Mouse (Mus musculus) kidney, embryonic 16.5 days (tissue): Measurements from ENCODE around the gene Anapc11. TPM values are rescaled to one million over a fixed set of nuclear protein-coding genes. Genes with fewer than 3 reads are reported as not detected.

ENCODE experiments used
- ATAC-seq: fragments of 200-750 bp; cut with Nextera tagmentation; 2 replicates; pipeline ENCODE4 v1.8.0; 2017; ENCODE audit warnings: moderate TSS enrichment; ENCODE audit not compliant: low FRiP score, low TSS enrichment
- H3K27ac ChIP-seq: fragments of 300-500 bp; sonication (generic); 2 replicates; pipeline ENCODE4 v1.5.1; 2014; ENCODE audit warnings: low read length
- H3K27me3 ChIP-seq: fragments of 300-500 bp; sonication (generic); 2 replicates; pipeline ENCODE4 v1.6.1; 2014; ENCODE audit warnings: low read length, control low read depth, mixed read lengths; ENCODE audit not compliant: insufficient read depth
- H3K36me3 ChIP-seq: fragments of 300-500 bp; sonication (generic); 2 replicates; pipeline ENCODE4 v1.6.1; 2014; ENCODE audit warnings: low read length, control low read depth, mixed read lengths; ENCODE audit not compliant: insufficient read depth
- H3K4me1 ChIP-seq: fragments of 300-500 bp; sonication (generic); 2 replicates; pipeline ENCODE4 v1.6.1; 2014; ENCODE audit warnings: low read length, control low read depth, mixed read lengths; ENCODE audit not compliant: insufficient read depth
- H3K4me2 ChIP-seq: fragments of 300-500 bp; sonication (generic); replicated peaks from 2 replicates; pipeline ENCODE4 v1.6.1; 2014; ENCODE audit warnings: low read depth, low read length
- H3K4me3 ChIP-seq: fragments of 300-500 bp; sonication (generic); 2 replicates; pipeline ENCODE4 v1.5.1; 2014; ENCODE audit warnings: mild to moderate bottlenecking, low read length
- H3K9ac ChIP-seq: fragments of 300-500 bp; sonication (generic); replicated peaks from 2 replicates; pipeline ENCODE4 v1.6.1; 2014; ENCODE audit warnings: low read length
- H3K9me3 ChIP-seq: fragments of 300-500 bp; sonication (generic); 2 replicates; pipeline ENCODE4 v1.6.1; 2016; ENCODE audit warnings: low read length, control low read depth
- WGBS: fragments of 180-500 bp; shearing (Covaris S2); extraction: QIAGEN DNeasy Blood & Tissue Kit; methylation state at CpG from one replicate; pipeline ENCODE4 v1.1.7; 2014; 5-methylcytosine and 5-hydroxymethylcytosine counted together
- polyA plus RNA-seq: library from polyadenylated mRNA; unstranded; fragments of >200 nt; fragmentation: Nextera tagmentation; extraction: Ambion mirVana; gene quantifications from 2 replicates; pipeline ENCODE4 v1.2.1, GENCODE M21; 2015

Gene Anapc11
- polyA plus RNA-seq, 1 experiment from 2014 or later, result 195 TPM

DNA sequence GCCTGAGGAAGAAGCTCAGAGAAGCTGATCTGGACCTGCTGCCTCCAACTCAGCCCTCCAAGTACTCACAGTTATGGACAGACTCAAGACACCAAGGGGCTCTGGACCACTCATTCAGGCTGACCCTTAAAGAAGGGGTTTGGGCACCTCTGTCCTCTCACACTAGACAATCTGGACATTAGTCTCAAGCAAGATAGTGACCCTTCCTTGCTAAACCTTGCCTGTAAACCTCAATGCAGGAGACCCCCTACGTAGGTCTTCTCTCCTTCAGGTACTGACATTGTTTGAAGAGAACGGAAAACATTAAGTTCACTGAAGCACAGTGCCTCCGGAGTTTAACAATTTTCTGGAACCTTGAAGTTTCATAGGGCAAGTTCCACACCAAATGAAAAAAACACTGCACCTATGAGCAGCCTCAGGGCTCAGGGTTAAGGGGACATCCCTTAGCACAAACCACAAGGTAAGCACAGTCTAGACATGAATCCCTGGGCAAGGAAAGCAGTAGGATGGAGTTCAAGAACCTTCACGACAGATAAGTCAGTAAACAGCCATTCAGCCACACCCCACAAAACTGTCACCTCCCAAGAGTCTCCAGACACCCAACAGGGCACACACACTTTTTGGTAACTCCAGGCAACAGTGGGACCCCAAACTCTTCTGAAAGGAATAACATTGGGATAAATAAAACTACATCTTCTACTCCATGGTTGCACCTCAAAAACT, 33.7 kb downstream of the Anapc11 start:
- no peaks in the 10 kb centered on the region for H3K9me3 ChIP-seq
- peaks cover 17% of the 10 kb centered on the region for H3K36me3 ChIP-seq
- peak overlapping the region; percentile 94 for H3K9ac ChIP-seq
- 36% methylated on average over 4 of the region's 4 CpGs for WGBS
- peaks cover 39% of the 10 kb centered on the region for H3K4me1 ChIP-seq
- H3K4me2 ChIP-seq, result peak overlapping the region; percentile 84
- ATAC-seq, result no peak
- H3K27ac ChIP-seq, result peak overlapping the region; percentile 91
- H3K27me3 ChIP-seq, result no peaks in the 10 kb centered on the region
- H3K4me3 ChIP-seq, result peak overlapping the region; percentile 90

- Histone ChIP-seq H3K27ac (peak overlapping the region; percentile 91), H3K4me1 (peaks cover 39% of the 10 kb centered on the region), H3K4me2 (peak overlapping the region; percentile 84), H3K36me3 (peaks cover 11% of the 10 kb centered on the region), H3K4me3 (peak overlapping the region; percentile 90), H3K27me3 (no peaks in the 10 kb centered on the region), H3K9me3 (no peaks in the 10 kb centered on the region), H3K9ac (peak overlapping the region; percentile 94)
- ATAC-seq, result peak; percentile 83
- WGBS, result under 1% methylated on average over 66 of the region's 116 CpGs
Measured at GRCm38 (mm10) chr11:120632559-120633519, 34.6 kb downstream of the Anapc11 start.

DNA sequence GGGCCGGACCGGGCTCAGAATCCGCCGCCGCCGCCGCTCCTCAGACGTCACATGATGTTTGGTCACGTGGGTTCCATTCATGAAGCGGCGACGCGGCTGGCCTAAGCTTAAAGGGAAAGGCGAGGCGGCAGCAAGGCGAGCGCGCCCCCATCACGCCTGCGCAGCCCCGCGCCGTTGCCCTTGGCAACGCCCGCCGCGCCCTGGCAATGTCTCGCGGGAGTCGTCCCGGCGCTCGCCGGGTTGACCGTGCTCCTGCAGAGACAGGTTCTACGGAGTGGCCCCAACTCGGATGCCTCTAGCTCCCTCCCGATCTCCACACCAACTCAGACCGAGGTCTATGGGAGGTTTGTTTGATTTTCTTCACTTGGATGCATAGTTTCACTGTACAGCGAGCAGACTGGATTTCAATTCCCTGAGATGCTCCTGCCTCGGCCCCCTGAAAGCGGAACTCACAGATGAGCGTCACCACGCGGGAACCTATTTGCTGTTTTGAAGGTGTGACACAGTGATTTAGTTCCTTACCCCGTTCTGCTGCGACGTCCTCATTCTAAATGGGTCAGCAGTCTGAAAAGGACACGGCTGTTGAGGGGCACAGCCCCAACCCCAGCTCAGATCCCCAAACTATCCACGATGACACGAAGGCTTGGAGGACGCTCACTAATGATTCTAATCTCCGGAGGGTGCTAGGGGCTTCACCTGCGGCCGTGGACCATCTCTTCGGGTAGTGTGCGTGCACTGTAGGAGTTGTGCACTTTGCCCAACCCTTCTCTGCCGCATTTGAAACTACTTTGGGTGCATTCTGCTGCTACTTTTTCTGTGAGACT, 35.5 kb downstream of the Anapc11 start, which contains the start of gene Mafg:
Gene Mafg (minus strand): TSS at position 81 of the 824 bp plus-strand sequence.
- peaks cover 39% of the 10 kb centered on the region for H3K4me1 ChIP-seq
- peak within 1 kb of the TSS; percentile 84 for H3K4me2 ChIP-seq
- 10% methylated on average over 57 of the region's 58 CpGs for WGBS
- peak within 1 kb of the TSS; percentile 94 for H3K9ac ChIP-seq
- peak within 1 kb of the TSS; percentile 90 for H3K4me3 ChIP-seq
- H3K27me3 ChIP-seq, result no peaks in the 10 kb centered on the region
- peak within 1 kb of the TSS; percentile 91 for H3K27ac ChIP-seq
- ATAC-seq, result peak; percentile 89
- no peaks in the 10 kb centered on the region for H3K9me3 ChIP-seq
- H3K36me3 ChIP-seq, result peaks cover 8% of the 10 kb centered on the region

GRCm38 (mm10) chr11:120634810-120635209, 36.6 kb downstream of the Anapc11 start:
- WGBS, result 82% methylated on average over 5 of the region's 5 CpGs
- Histone ChIP-seq H3K36me3 (no peaks in the 10 kb centered on the region), H3K27me3 (no peaks in the 10 kb centered on the region), H3K9me3 (no peaks in the 10 kb centered on the region), H3K4me2 (no peak overlapping the region), H3K4me3 (no peak overlapping the region), H3K9ac (no peak overlapping the region), H3K27ac (no peak overlapping the region), H3K4me1 (peaks cover 31% of the 10 kb centered on the region)
- no peak for ATAC-seq

- H3K9me3 ChIP-seq, result no peaks in the 10 kb centered on the region
- no peaks in the 10 kb centered on the region for H3K27me3 ChIP-seq
- WGBS, result 51% methylated on average over 9 of the region's 9 CpGs
- no peak overlapping the region for H3K27ac ChIP-seq
- H3K4me3 ChIP-seq, result no peak overlapping the region
- H3K4me2 ChIP-seq, result no peak overlapping the region
- ATAC-seq, result no peak
- no peaks in the 10 kb centered on the region for H3K36me3 ChIP-seq
- H3K4me1 ChIP-seq, result peaks cover 10% of the 10 kb centered on the region
- H3K9ac ChIP-seq, result no peak overlapping the region
Measured at GRCm38 (mm10) chr11:120641255-120641654, 43.0 kb downstream of the Anapc11 start.

- H3K4me3 ChIP-seq, result no peak overlapping the region
- WGBS, result 72% methylated on average over 8 of the region's 8 CpGs
- no peak overlapping the region for H3K27ac ChIP-seq
- no peaks in the 10 kb centered on the region for H3K36me3 ChIP-seq
- H3K27me3 ChIP-seq, result no peaks in the 10 kb centered on the region
- H3K4me1 ChIP-seq, result peaks cover 10% of the 10 kb centered on the region
- ATAC-seq, result no peak
- no peak overlapping the region for H3K9ac ChIP-seq
- H3K4me2 ChIP-seq, result no peak overlapping the region
- H3K9me3 ChIP-seq, result no peaks in the 10 kb centered on the region
Measured at GRCm38 (mm10) chr11:120641869-120642268, 43.6 kb downstream of the Anapc11 start.

GRCm38 (mm10) chr11:120642939-120643600, 44.8 kb downstream of the Anapc11 start:
- Histone ChIP-seq H3K4me2 (peak overlapping the region; percentile 74), H3K4me1 (peaks cover 16% of the 10 kb centered on the region), H3K9me3 (no peaks in the 10 kb centered on the region), H3K36me3 (no peaks in the 10 kb centered on the region), H3K27me3 (no peaks in the 10 kb centered on the region), H3K9ac (peak overlapping the region; percentile 74), H3K4me3 (peak overlapping the region; percentile 62), H3K27ac (0 out of 2 replicates have a peak overlapping the region, but pooled peaks have one; percentile 25)
- WGBS, result under 1% methylated on average over 18 of the region's 18 CpGs
- ATAC-seq, result peak; percentile 51

GRCm38 (mm10) chr11:120643601-120643987, 45.4 kb downstream of the Anapc11 start, which contains the start of gene Pycr1:
TSS of gene Pycr1 (minus strand) at chr11:120643769.
- Histone ChIP-seq H3K36me3 (no peaks in the 10 kb centered on the region), H3K4me3 (peak within 1 kb of the TSS; percentile 62), H3K4me2 (peak within 1 kb of the TSS; percentile 74), H3K27me3 (no peaks in the 10 kb centered on the region), H3K9ac (peak within 1 kb of the TSS; percentile 74), H3K9me3 (no peaks in the 10 kb centered on the region), H3K4me1 (peaks cover 18% of the 10 kb centered on the region), H3K27ac (0 out of 2 replicates have a peak within 1 kb of the TSS, but pooled peaks have one; percentile 25)
- under 1% methylated on average over 15 of the region's 15 CpGs for WGBS
- peak; percentile 99 for ATAC-seq
